Mouse (Mus musculus): ENCODE data around the gene 2310030G06Rik. TPM values are rescaled to one million over a fixed set of nuclear protein-coding genes. Genes with fewer than 3 reads are reported as not detected.
A peak's percentile ranks its signal among the peaks of the same experiment; 100 is the strongest.

Gene 2310030G06Rik
- polyA plus RNA-seq, 2 experiments = 1.8 to 2.3 TPM

GRCm38 (mm10) chr9:50696851-50697705 is 49.3 kb downstream of the 2310030G06Rik start:
- DNase-seq (ENCODE audit: low read depth in 3 of 3, low spot score in 3 of 3) (no peak), ATAC-seq (ENCODE audit: insufficient read depth) (no peak)
- Histone ChIP-seq H3K4me3 (ENCODE audit: insufficient read depth in 1 of 2, low read depth in 2 of 2, low read length in 2 of 2) (0 out of 4 replicates have a peak overlapping the region, but pooled peaks of 1 of the 2 experiments have one; percentile 0), H3K9ac (replicated peaks) (no peak overlapping the region), H3K4me1 (replicated peaks; ENCODE audit: control insufficient read depth in 2 of 2, insufficient read depth in 2 of 2, low read length in 1 of 2) (peaks cover 0 to 8% of the 10 kb centered on the region in 2 experiments; a peak in 1 of 4 replicates), H3K4me2 (ENCODE audit: low read depth) (peak overlapping the region; percentile 4; the same call in 1 of the 2 replicates), H3K36me3 (replicated peaks; ENCODE audit: control insufficient read depth, insufficient read depth, low read depth) (no peaks in the 10 kb centered on the region), H3K9me3 (ENCODE audit: control insufficient read depth, low read length) (no peaks in the 10 kb centered on the region), H3K27me3 (ENCODE audit: control insufficient read depth, insufficient read depth, low read length) (peaks cover 47% of the 10 kb centered on the region), H3K27ac (no peak overlapping the region)
- TF ChIP-seq CTCF (IDR thresholded peaks at IDR 0.05; ENCODE audit: low read depth) (no peak), EP300 (IDR thresholded peaks at IDR 0.05; ENCODE audit: low read depth) (no peak)
- 48% methylated on average over 12 of the region's 12 CpGs for WGBS (ENCODE audit: insufficient replicate concordance)

GRCm38 (mm10) chr9:50695153-50695552 is 51.2 kb downstream of the 2310030G06Rik start:
- Histone ChIP-seq H3K27ac (no peak overlapping the region), H3K9me3 (ENCODE audit: control insufficient read depth, low read length) (no peaks in the 10 kb centered on the region), H3K4me3 (ENCODE audit: insufficient read depth in 1 of 2, low read depth in 2 of 2, low read length in 2 of 2) (no peak overlapping the region), H3K4me2 (ENCODE audit: low read depth) (no peak overlapping the region), H3K4me1 (replicated peaks; ENCODE audit: control insufficient read depth in 2 of 2, insufficient read depth in 2 of 2, low read length in 1 of 2) (no peaks in the 10 kb centered on the region), H3K36me3 (replicated peaks; ENCODE audit: control insufficient read depth, insufficient read depth, low read depth) (no peaks in the 10 kb centered on the region), H3K9ac (replicated peaks) (no peak overlapping the region), H3K27me3 (ENCODE audit: control insufficient read depth, insufficient read depth, low read length) (peaks cover 38% of the 10 kb centered on the region)
- 56% methylated on average over 6 of the region's 6 CpGs for WGBS (ENCODE audit: insufficient replicate concordance)
- DNase-seq (ENCODE audit: low read depth in 3 of 3, low spot score in 3 of 3) (no peak), ATAC-seq (ENCODE audit: insufficient read depth) (no peak)
- no peak for TF ChIP-seq EP300 (IDR thresholded peaks at IDR 0.05; ENCODE audit: low read depth)
- no peak for TF ChIP-seq CTCF (IDR thresholded peaks at IDR 0.05; ENCODE audit: low read depth)

- DNase-seq (ENCODE audit: low read depth in 3 of 3, low spot score in 3 of 3) = no peak
- Histone ChIP-seq H3K4me3 (ENCODE audit: insufficient read depth in 1 of 2, low read depth in 2 of 2, low read length in 2 of 2) (peak overlapping the region; percentile 22 to 42), H3K4me2 (ENCODE audit: low read depth) (peak overlapping the region; percentile 27), H3K9ac (replicated peaks) (no peak overlapping the region), H3K27ac (no peak overlapping the region; the same call in 1 of the 2 replicates), H3K27me3 (ENCODE audit: control insufficient read depth, insufficient read depth, low read length) (peaks cover 23% of the 10 kb centered on the region), H3K9me3 (ENCODE audit: control insufficient read depth, low read length) (no peaks in the 10 kb centered on the region), H3K4me1 (replicated peaks; ENCODE audit: control insufficient read depth in 2 of 2, insufficient read depth in 2 of 2, low read length in 1 of 2) (no peaks in the 10 kb centered on the region), H3K36me3 (replicated peaks; ENCODE audit: control insufficient read depth, insufficient read depth, low read depth) (no peaks in the 10 kb centered on the region)
- TF ChIP-seq EP300 (IDR thresholded peaks at IDR 0.05; ENCODE audit: low read depth) (no peak), CTCF (IDR thresholded peaks at IDR 0.05; ENCODE audit: low read depth) (peak; percentile 77)
- peak; percentile 40; the same call in 1 of the 2 replicates for ATAC-seq (ENCODE audit: insufficient read depth)
- 10% methylated on average over 10 of the region's 10 CpGs for WGBS (ENCODE audit: insufficient replicate concordance)
These were observed 52.7 kb downstream of the 2310030G06Rik start for GRCm38 (mm10) chr9:50693631-50694030.

- Histone ChIP-seq H3K4me1 (replicated peaks; ENCODE audit: control insufficient read depth in 2 of 2, insufficient read depth in 2 of 2, low read length in 1 of 2) (no peaks in the 10 kb centered on the region), H3K27ac (no peak overlapping the region; the same call in 1 of the 2 replicates), H3K4me3 (ENCODE audit: insufficient read depth in 1 of 2, low read depth in 2 of 2, low read length in 2 of 2) (peak overlapping the region; percentile 22 to 42), H3K36me3 (replicated peaks; ENCODE audit: control insufficient read depth, insufficient read depth, low read depth) (no peaks in the 10 kb centered on the region), H3K9ac (replicated peaks) (no peak overlapping the region), H3K27me3 (ENCODE audit: control insufficient read depth, insufficient read depth, low read length) (peaks cover 16% of the 10 kb centered on the region), H3K9me3 (ENCODE audit: control insufficient read depth, low read length) (no peaks in the 10 kb centered on the region), H3K4me2 (ENCODE audit: low read depth) (peak overlapping the region; percentile 27)
- DNase-seq (ENCODE audit: low read depth in 3 of 3, low spot score in 3 of 3) (no peak), ATAC-seq (ENCODE audit: insufficient read depth) (peak; percentile 62)
- 18% methylated on average over 13 of the region's 13 CpGs for WGBS (ENCODE audit: insufficient replicate concordance)
- TF ChIP-seq EP300 (IDR thresholded peaks at IDR 0.05; ENCODE audit: low read depth) (no peak), CTCF (IDR thresholded peaks at IDR 0.05; ENCODE audit: low read depth) (no peak)
These were observed 53.4 kb downstream of the 2310030G06Rik start for GRCm38 (mm10) chr9:50692626-50693580.

Other genes starting within 250 kb of the 2310030G06Rik start
- gene Pts, start 217.8 kb downstream of the 2310030G06Rik start, polyA plus RNA-seq (2012; rRNA removed) = 16.0 and 23.7 TPM in 2 replicates
- 32.7 and 34.4 TPM in 2 replicates for gene Pts, start 217.8 kb downstream of the 2310030G06Rik start, polyA plus RNA-seq (2014; fragmentation: Nextera tagmentation; extraction: Ambion mirVana)
- 3.0 and 4.9 TPM in 2 replicates for gene Il18, start 191.7 kb downstream of the 2310030G06Rik start, polyA plus RNA-seq (2012; rRNA removed)
- gene Il18, start 191.7 kb downstream of the 2310030G06Rik start, polyA plus RNA-seq (2014; fragmentation: Nextera tagmentation; extraction: Ambion mirVana) = 8.1 and 9.7 TPM in 2 replicates
- gene Bco2, start 191.4 kb downstream of the 2310030G06Rik start, polyA plus RNA-seq (2012; rRNA removed) = 0.12 and 0.28 TPM in 2 replicates
- gene Bco2, start 191.4 kb downstream of the 2310030G06Rik start, polyA plus RNA-seq (2014; fragmentation: Nextera tagmentation; extraction: Ambion mirVana) = 0.33 and 0.58 TPM in 2 replicates
- gene Tex12, start 185.2 kb downstream of the 2310030G06Rik start, polyA plus RNA-seq (2012; rRNA removed) = not detected in 2 replicates
- gene Tex12, start 185.2 kb downstream of the 2310030G06Rik start, polyA plus RNA-seq (2014; fragmentation: Nextera tagmentation; extraction: Ambion mirVana) = not detected in 2 replicates
- 167 and 179 TPM in 2 replicates for gene Sdhd, start 142.7 kb downstream of the 2310030G06Rik start, polyA plus RNA-seq (2012; rRNA removed)
- 322 and 337 TPM in 2 replicates for gene Sdhd, start 142.7 kb downstream of the 2310030G06Rik start, polyA plus RNA-seq (2014; fragmentation: Nextera tagmentation; extraction: Ambion mirVana)
- gene Timm8b, start 142.6 kb downstream of the 2310030G06Rik start, polyA plus RNA-seq (2012; rRNA removed) = 111 and 153 TPM in 2 replicates
- 248 and 263 TPM in 2 replicates for gene Timm8b, start 142.6 kb downstream of the 2310030G06Rik start, polyA plus RNA-seq (2014; fragmentation: Nextera tagmentation; extraction: Ambion mirVana)
- 0.18 and 0.78 TPM in 2 replicates for gene Pih1d2, start 129.2 kb downstream of the 2310030G06Rik start, polyA plus RNA-seq (2012; rRNA removed)
- 0.56 and 1.4 TPM in 2 replicates for gene Pih1d2, start 129.2 kb downstream of the 2310030G06Rik start, polyA plus RNA-seq (2014; fragmentation: Nextera tagmentation; extraction: Ambion mirVana)
- 2.9 and 4.7 TPM in 2 replicates for gene Nkapd1, start 129.1 kb downstream of the 2310030G06Rik start, polyA plus RNA-seq (2012; rRNA removed)
- 7.0 and 7.3 TPM in 2 replicates for gene Nkapd1, start 129.1 kb downstream of the 2310030G06Rik start, polyA plus RNA-seq (2014; fragmentation: Nextera tagmentation; extraction: Ambion mirVana)
- gene Dlat, start 86.8 kb downstream of the 2310030G06Rik start, polyA plus RNA-seq (2012; rRNA removed) = 7.0 and 14.4 TPM in 2 replicates
- 32.0 and 35.7 TPM in 2 replicates for gene Dlat, start 86.8 kb downstream of the 2310030G06Rik start, polyA plus RNA-seq (2014; fragmentation: Nextera tagmentation; extraction: Ambion mirVana)
- gene Dixdc1, start 7.0 kb downstream of the 2310030G06Rik start, polyA plus RNA-seq (2012; rRNA removed) = 0.56 and 0.57 TPM in 2 replicates
- gene Dixdc1, start 7.0 kb downstream of the 2310030G06Rik start, polyA plus RNA-seq (2014; fragmentation: Nextera tagmentation; extraction: Ambion mirVana) = 0.84 and 1.2 TPM in 2 replicates
- 1.7 and 2.7 TPM in 2 replicates for gene Cryab, start 4.8 kb upstream of the 2310030G06Rik start, polyA plus RNA-seq (2012; rRNA removed)
- gene Cryab, start 4.8 kb upstream of the 2310030G06Rik start, polyA plus RNA-seq (2014; fragmentation: Nextera tagmentation; extraction: Ambion mirVana) = 4.5 and 4.7 TPM in 2 replicates
- 0.20 and 0.35 TPM in 2 replicates for gene Hspb2, start 5.8 kb upstream of the 2310030G06Rik start, polyA plus RNA-seq (2012; rRNA removed)
- not detected in 2 replicates for gene Hspb2, start 5.8 kb upstream of the 2310030G06Rik start, polyA plus RNA-seq (2014; fragmentation: Nextera tagmentation; extraction: Ambion mirVana)
- gene Fdxacb1, start 21.7 kb upstream of the 2310030G06Rik start, polyA plus RNA-seq (2012; rRNA removed) = 4.0 and 5.2 TPM in 2 replicates
- 9.4 and 12.8 TPM in 2 replicates for gene Fdxacb1, start 21.7 kb upstream of the 2310030G06Rik start, polyA plus RNA-seq (2014; fragmentation: Nextera tagmentation; extraction: Ambion mirVana)
- 10.1 and 10.8 TPM in 2 replicates for gene Alg9, start 28.5 kb upstream of the 2310030G06Rik start, polyA plus RNA-seq (2012; rRNA removed)
- gene Alg9, start 28.5 kb upstream of the 2310030G06Rik start, polyA plus RNA-seq (2014; fragmentation: Nextera tagmentation; extraction: Ambion mirVana) = 12.7 and 13.5 TPM in 2 replicates
- gene 1110032A03Rik, start 29.0 kb upstream of the 2310030G06Rik start, polyA plus RNA-seq (2012; rRNA removed) = 11.4 and 11.5 TPM in 2 replicates
- 15.8 and 16.9 TPM in 2 replicates for gene 1110032A03Rik, start 29.0 kb upstream of the 2310030G06Rik start, polyA plus RNA-seq (2014; fragmentation: Nextera tagmentation; extraction: Ambion mirVana)
- 20.9 and 27.7 TPM in 2 replicates for gene Ppp2r1b, start 98.8 kb upstream of the 2310030G06Rik start, polyA plus RNA-seq (2012; rRNA removed)
- 69.1 and 75.0 TPM in 2 replicates for gene Ppp2r1b, start 98.8 kb upstream of the 2310030G06Rik start, polyA plus RNA-seq (2014; fragmentation: Nextera tagmentation; extraction: Ambion mirVana)

Measured in liver, embryonic 14.5 days (tissue).